Mouse (Mus musculus): ENCODE measurements around the gene Mfn2.

DNA sequence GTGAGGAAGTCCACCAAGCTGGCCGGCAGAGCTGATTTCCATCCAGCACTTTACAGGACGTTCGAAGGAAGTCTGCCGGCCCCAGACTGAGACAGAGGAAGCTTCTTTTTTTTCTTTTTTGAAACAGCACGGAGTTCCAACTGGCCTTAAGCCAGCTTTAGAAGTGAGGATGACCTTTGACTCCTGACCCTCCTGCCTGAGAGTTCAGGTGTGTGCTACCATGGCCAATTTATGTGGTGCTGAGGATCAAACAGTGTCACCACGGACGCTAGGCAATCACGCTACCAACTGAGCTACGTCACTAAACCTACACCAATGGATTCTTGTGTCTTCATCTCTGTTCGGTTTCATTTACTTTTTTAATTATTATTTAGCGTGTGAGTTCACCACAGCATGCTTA lies 17.8 kb upstream of the Mfn2 start:
- TF ChIP-seq CTCF (IDR thresholded peaks at IDR 0.05; ENCODE audit: extremely low read depth, insufficient read depth, low read length) = no peak
- no peak for TF ChIP-seq POLR2A (IDR thresholded peaks at IDR 0.05; ENCODE audit: extremely low read depth, insufficient read depth, low read length)

Measured in cortical plate, adult 2 months (tissue).